In the genomic region with DNA sequence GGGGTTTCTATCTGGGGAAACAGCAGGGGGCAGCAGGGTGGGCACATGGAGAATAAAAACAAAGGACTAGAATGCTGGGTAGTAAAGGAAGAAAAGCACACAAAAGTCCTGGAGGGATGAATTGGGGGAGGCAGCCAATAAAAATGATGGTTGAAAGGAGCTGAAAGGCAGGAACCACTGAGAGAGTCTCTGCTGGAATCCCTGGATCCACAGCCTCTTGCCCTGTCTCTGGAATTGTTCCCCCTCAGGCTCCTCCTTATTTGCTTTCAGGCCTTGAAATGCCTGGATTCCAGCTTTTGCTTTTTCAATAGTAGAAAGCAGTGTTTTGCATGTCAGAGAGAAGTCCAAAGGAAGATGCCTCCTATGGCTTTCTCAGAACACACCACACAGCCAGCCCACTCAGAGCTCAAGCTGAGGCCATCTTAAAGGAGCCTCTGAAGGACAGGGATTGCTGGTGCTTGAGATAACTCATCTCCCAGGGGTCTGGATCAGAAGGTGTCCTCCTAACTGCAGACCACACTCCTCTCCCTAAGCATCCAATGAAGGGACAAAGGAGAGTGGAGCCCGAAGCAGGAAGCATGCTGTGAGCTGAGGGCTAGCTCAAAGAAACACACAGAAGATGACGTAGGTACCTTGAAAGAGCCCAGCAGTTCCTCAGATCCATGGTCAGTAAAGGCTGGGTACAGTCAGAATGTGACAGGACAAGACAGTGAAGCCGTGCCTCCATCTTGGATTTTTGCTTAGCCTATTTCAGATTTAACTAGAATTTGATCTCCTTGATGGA, we compare ENCODE assay signal across 10 mouse cellular contexts. TPM values are rescaled to one million over a fixed set of nuclear protein-coding genes. Genes with fewer than 3 reads are reported as not detected.
DNase-seq lines count a peak whose midpoint lies in the region; ATAC-seq and TF ChIP-seq lines count a peak whose summit lies in the region.
"Had no signal": no experiment of that assay in that cellular context is flagged by ENCODE, and none has a peak within 500 bp of the region (broad histone marks: within the 10 kb centered on the region; RNA-seq: fewer than 3 reads in every experiment).

No protein-coding gene starts in this region.

- 88% methylated on average over 3 of the region's 3 CpGs for WGBS in kidney, postnatal 0 days
- WGBS in hindbrain, embryonic 11.5 days, result 31% methylated on average over 3 of the region's 3 CpGs
- WGBS in midbrain, embryonic 15.5 days, result 19% methylated on average over 3 of the region's 3 CpGs

- no peak overlapping the region for H3K9ac ChIP-seq in kidney, postnatal 0 days (ENCODE audit: low read depth, low read length)
- H3K9ac ChIP-seq in hindbrain, embryonic 11.5 days (ENCODE audit: low read depth, low read length), result no peak overlapping the region
- no peak overlapping the region for H3K9ac ChIP-seq in midbrain, embryonic 15.5 days

- no peaks in the 10 kb centered on the region for H3K4me1 ChIP-seq in kidney, postnatal 0 days (replicated peaks; ENCODE audit: insufficient read depth, low read length)
- no peaks in the 10 kb centered on the region for H3K4me1 ChIP-seq in hindbrain, embryonic 11.5 days (replicated peaks; ENCODE audit: control insufficient read depth, insufficient read depth, low read length)
- peaks cover 9% of the 10 kb centered on the region; the same call in 1 of the 2 replicates for H3K4me1 ChIP-seq in midbrain, embryonic 15.5 days

- peak overlapping the region; percentile 13; the same call in 1 of the 2 replicates for H3K27ac ChIP-seq in kidney, postnatal 0 days
- peak overlapping the region; percentile 73 for H3K27ac ChIP-seq in hindbrain, embryonic 11.5 days (ENCODE audit: low read depth, low read length)
- H3K27ac ChIP-seq in midbrain, embryonic 15.5 days, result peak overlapping the region; percentile 69

- H3K4me3 ChIP-seq in kidney, postnatal 0 days (replicated peaks; ENCODE audit: low read depth, low read length), result no peak overlapping the region
- no peak overlapping the region for H3K4me3 ChIP-seq in hindbrain, embryonic 11.5 days (ENCODE audit: low read depth, low read length)
- H3K4me3 ChIP-seq in midbrain, embryonic 15.5 days, result no peak overlapping the region

- peak; percentile 34 for DNase-seq in kidney, postnatal 0 days (ENCODE audit: low spot score)
- DNase-seq in kidney, postnatal 36 days, result no peak
- DNase-seq in embryo, embryonic 11 days, result peak; percentile 65
- DNase-seq in hindbrain, embryonic 11.5 days (ENCODE audit: low spot score), result peak; percentile 46
- no peak for DNase-seq in gastrocnemius, adult 18-20 months (ENCODE audit: low spot score)
- no peak for DNase-seq in adrenal gland, postnatal 36 days
- no peak for DNase-seq in lung, postnatal 10 days
- DNase-seq: thymus, postnatal 36 days had no signal

- H3K4me2 ChIP-seq in kidney, postnatal 0 days (ENCODE audit: low read length), result no peak overlapping the region
- no peak overlapping the region for H3K4me2 ChIP-seq in hindbrain, embryonic 11.5 days (replicated peaks; ENCODE audit: low read depth, low read length)
- H3K4me2 ChIP-seq in midbrain, embryonic 15.5 days, result no peak overlapping the region

- H3K27me3 ChIP-seq in kidney, postnatal 0 days (ENCODE audit: insufficient read depth, low read length), result no peaks in the 10 kb centered on the region
- no peaks in the 10 kb centered on the region for H3K27me3 ChIP-seq in hindbrain, embryonic 11.5 days (ENCODE audit: control insufficient read depth, insufficient read depth, low read length)
- H3K27me3 ChIP-seq in midbrain, embryonic 15.5 days (replicated peaks), result no peaks in the 10 kb centered on the region

- TF ChIP-seq CTCF in kidney, postnatal 0 days (IDR thresholded peaks at IDR 0.05; ENCODE audit: low read depth), result peak; percentile 23; the same call in 1 of the 2 replicates

- ATAC-seq in kidney, postnatal 0 days (replicated peaks; ENCODE audit: low FRiP score, low read depth), result no peak
- peak; percentile 75 for ATAC-seq in hindbrain, embryonic 11.5 days (ENCODE audit: low FRiP score)
- peak; percentile 70 for ATAC-seq in midbrain, embryonic 15.5 days (replicated peaks)

- no peaks in the 10 kb centered on the region for H3K36me3 ChIP-seq in kidney, postnatal 0 days (ENCODE audit: insufficient read depth, low read length)
- no peaks in the 10 kb centered on the region for H3K36me3 ChIP-seq in hindbrain, embryonic 11.5 days (ENCODE audit: control insufficient read depth, insufficient read depth, low read length)
- no peaks in the 10 kb centered on the region for H3K36me3 ChIP-seq in midbrain, embryonic 15.5 days (replicated peaks)

- H3K9me3 ChIP-seq in kidney, postnatal 0 days (replicated peaks; ENCODE audit: low read length), result no peaks in the 10 kb centered on the region
- H3K9me3 ChIP-seq in hindbrain, embryonic 11.5 days (ENCODE audit: control insufficient read depth, low read length), result no peaks in the 10 kb centered on the region
- H3K9me3 ChIP-seq in midbrain, embryonic 15.5 days, result no peaks in the 10 kb centered on the region

RNA-seq across cellular contexts. Expression of gene Ptn, which starts 48.4 kb away (rescaled TPM):
- 449 and 471 TPM in 2 replicates for polyA plus RNA-seq in kidney, postnatal 0 days (2015; fragmentation: Nextera tagmentation; extraction: Ambion mirVana)
- polyA plus RNA-seq in hindbrain, embryonic 11.5 days (2014; fragmentation: Nextera tagmentation; extraction: Ambion mirVana), result 385 and 413 TPM in 2 replicates
- polyA plus RNA-seq in midbrain, embryonic 15.5 days (2015; fragmentation: Nextera tagmentation; extraction: Ambion mirVana), result 580 and 678 TPM in 2 replicates
- 1 to 10 TPM in 1 of 2 experiments, under 1 TPM in 1; 0.57 to 1.1 TPM for total RNA-seq in gastrocnemius, adult 18-20 months (2021)
- total RNA-seq in adrenal gland, postnatal 36 days (2021), result 10 to 100 TPM; 82.6 to 83.9 TPM
- total RNA-seq: liver, adult 2 months had no signal
- polyA plus RNA-seq: liver, adult 2 months had no signal

Comparison
In these comparisons a context has a peak if more than half of its experiments do, and no peak if none do; other contexts are left out.
1. DNase-seq: peak in kidney, postnatal 0 days (single experiment), embryo, embryonic 11 days (single experiment) and hindbrain, embryonic 11.5 days (single experiment); none in kidney, postnatal 36 days (0 of 2), gastrocnemius, adult 18-20 months (single experiment), adrenal gland, postnatal 36 days (0 of 2) and lung, postnatal 10 days (single experiment).
2. H3K27ac ChIP-seq: peak in every context shown above with its lines; median percentile 73 in hindbrain, embryonic 11.5 days; 69 in midbrain, embryonic 15.5 days; 13 in kidney, postnatal 0 days.